Mouse (Mus musculus) testis, postnatal 14 days (tissue): Measurements from ENCODE around the gene Thtpa.

ENCODE experiments used
- DNase-seq: peaks from one replicate; pipeline ENCODE4 v3.0.0; 2021; ENCODE audit warnings: low spot score

Thtpa gene

DNA sequence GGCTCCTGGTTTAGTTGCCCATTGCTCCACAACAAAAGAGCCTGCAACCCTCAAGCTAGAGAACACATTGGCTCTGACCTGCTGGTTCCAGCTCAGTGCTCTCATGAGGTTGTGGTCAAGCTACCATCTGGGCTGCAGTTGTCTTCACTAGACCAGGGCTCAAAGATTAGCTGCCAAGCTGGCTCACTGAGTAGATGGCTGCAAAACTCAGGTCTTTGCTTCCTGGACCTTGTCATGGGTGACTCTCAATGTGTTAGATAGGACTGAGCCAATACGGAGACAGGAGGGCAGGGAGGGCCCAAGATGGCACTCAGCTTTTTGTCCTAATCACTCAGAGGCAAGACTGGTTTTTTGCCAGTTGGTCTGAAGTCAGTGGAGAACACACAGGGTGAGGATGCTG, 51.7 kb downstream of the Thtpa start:
- no peak for DNase-seq

DNA sequence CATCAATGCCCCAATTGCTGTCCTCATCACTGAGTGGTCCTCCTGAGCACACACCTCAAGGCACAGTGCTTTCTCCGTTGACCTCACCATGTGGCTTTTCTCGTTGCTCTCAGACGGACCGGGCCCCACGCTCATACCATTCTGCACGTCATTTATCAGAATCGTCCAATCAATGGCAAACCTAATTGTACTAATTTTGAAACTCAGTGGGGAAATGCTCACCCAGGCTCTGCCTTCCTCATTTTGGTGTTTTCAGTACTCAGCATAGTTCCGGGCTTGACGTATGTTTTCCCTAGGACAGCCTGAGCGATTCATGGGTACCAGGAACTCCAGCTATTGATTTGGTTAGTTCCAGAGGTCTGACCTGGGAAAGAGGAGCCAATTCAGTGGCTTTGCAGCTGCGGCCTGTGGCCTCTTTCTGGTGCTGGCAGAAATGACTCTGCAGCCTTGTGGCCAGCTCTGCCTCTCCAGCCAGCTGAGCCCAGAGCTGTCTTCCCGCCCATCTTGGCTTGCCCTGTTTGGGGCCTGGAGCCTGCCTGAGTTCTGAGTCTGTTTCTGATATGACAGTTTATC, 52.3 kb downstream of the Thtpa start:
- no peak for DNase-seq

DNA sequence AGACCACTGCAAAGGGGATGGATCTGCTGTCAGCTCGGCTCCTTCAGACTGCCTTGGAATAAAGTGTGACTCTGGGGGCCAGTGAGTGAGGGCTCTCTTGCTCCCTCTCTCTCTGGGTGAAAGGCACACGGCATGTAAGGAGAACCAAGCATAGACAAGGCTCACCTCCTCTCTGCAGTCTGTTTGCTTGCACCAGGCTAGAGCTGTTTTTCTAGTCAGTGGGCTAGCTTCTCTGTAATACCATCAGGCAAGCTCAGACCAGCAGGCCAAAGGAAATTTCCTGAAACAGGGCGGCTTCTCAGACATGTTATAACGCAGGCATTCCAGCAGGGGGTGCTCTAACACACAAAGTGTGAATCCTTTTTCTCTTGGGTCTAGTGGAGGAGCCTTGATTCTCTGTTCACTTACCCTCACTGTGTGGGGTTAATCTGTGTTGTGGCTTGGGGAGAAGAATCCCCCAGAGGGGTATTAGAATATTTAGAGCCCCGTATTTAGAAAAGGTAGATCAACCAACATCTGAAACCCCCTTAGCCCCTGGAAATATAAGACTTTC, 53.9 kb downstream of the Thtpa start:
- no peak for DNase-seq
